Mouse (Mus musculus): ENCODE measurements around the gene Brix1. TPM values are rescaled to one million over a fixed set of nuclear protein-coding genes. Genes with fewer than 3 reads are reported as not detected.

The Brix1 gene
- total and polyA plus RNA-seq, 3 experiments = 66.6 to 319 (median 72.9) TPM

DNA sequence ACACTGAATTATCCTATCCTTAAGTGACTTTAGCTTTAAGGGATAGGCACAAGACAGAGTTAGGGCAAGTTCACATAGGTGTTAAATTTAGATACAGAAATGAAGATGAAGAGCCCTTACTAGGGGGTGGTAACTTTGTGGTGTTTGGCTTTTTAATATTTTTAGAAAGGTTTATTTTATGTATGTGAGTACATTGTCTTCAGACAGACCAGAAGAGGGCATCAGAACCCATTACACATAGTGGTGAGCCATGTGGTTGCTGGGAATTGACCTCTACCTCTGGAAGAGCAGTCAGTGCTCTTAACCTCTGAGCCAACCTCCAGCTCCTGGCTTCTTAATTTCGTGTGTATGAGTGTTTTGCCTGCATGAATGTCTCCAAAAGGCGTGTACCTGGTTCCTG is 1.5 kb upstream of the Brix1 start (continued):
- no peak for TF ChIP-seq MAZ (IDR thresholded peaks at IDR 0.05; ENCODE audit: low read depth, low read length)
- no peak for TF ChIP-seq ZNF384 (IDR thresholded peaks at IDR 0.05; ENCODE audit: low read depth, low read length)
- no peak for TF ChIP-seq E2F4 (IDR thresholded peaks at IDR 0.05; ENCODE audit: borderline replicate concordance, low read depth, low read length)
- TF ChIP-seq USF2 (IDR thresholded peaks at IDR 0.05; ENCODE audit: borderline replicate concordance in 1 of 2, insufficient read depth in 1 of 2, low read depth in 1 of 2, low read length in 2 of 2) = no peak
- no peak for TF ChIP-seq GABPA (IDR thresholded peaks at IDR 0.05; ENCODE audit: low read depth, low read length)
- TF ChIP-seq JUND (IDR thresholded peaks at IDR 0.05; ENCODE audit: low read depth, low read length) = no peak
- TF ChIP-seq SIN3A (IDR thresholded peaks at IDR 0.05; ENCODE audit: low read length) = peak; percentile 60; the same call in 1 of the 2 replicates
- no peak for TF ChIP-seq MEF2A (IDR thresholded peaks at IDR 0.05; ENCODE audit: extremely low read depth, insufficient replicate concordance, low read depth, low read length, poor library complexity, severe bottlenecking)
- no peak for TF ChIP-seq CHD1 (IDR thresholded peaks at IDR 0.05; ENCODE audit: low read depth, low read length)
- TF ChIP-seq USF1 (IDR thresholded peaks at IDR 0.05; ENCODE audit: low read depth, low read length) = no peak
- no peak for TF ChIP-seq POLR2AphosphoS2 (IDR thresholded peaks at IDR 0.05; ENCODE audit: low read length)

- Histone ChIP-seq H3K4me3 (ENCODE audit: control insufficient read depth in 1 of 2, insufficient read depth in 1 of 2, low read depth in 2 of 2, low read length in 2 of 2) (peak overlapping the region; percentile 85 to 93), H3K27ac (ENCODE audit: control insufficient read depth, low read depth, low read length) (peak overlapping the region; percentile 72), H3K36me3 (ENCODE audit: control insufficient read depth in 1 of 2, insufficient read depth in 2 of 2, low read length in 2 of 2) (peaks cover 22 to 32% of the 10 kb centered on the region in 2 experiments), H3K79me2 (ENCODE audit: control insufficient read depth, insufficient read depth, low read length, poor library complexity) (peaks cover 58% of the 10 kb centered on the region), H3K27me3 (ENCODE audit: control insufficient read depth in 1 of 2, insufficient read depth in 2 of 2, low read length in 2 of 2) (no peaks in the 10 kb centered on the region), H3K9ac (ENCODE audit: control insufficient read depth, low read depth, low read length, poor library complexity, severe bottlenecking) (peak overlapping the region; percentile 83), H3K4me1 (ENCODE audit: control insufficient read depth in 1 of 2, insufficient read depth in 2 of 2, low read length in 2 of 2) (peaks cover 8 to 9% of the 10 kb centered on the region in 2 experiments; a peak in 3 of 4 replicates), H3K9me3 (replicated peaks; ENCODE audit: insufficient read depth, low read length) (no peaks in the 10 kb centered on the region)
- no peak for DNase-seq (ENCODE audit: low read depth, low spot score)
- TF ChIP-seq MXI1 (IDR thresholded peaks at IDR 0.05; ENCODE audit: low read depth, low read length) = peak; percentile 92
- TF ChIP-seq TCF12 (IDR thresholded peaks at IDR 0.05; ENCODE audit: low read depth, low read length) = 0 out of 2 replicates have a peak, but pooled peaks have one; percentile 16
- TF ChIP-seq MAZ (IDR thresholded peaks at IDR 0.05; ENCODE audit: low read depth, low read length) = no peak
- peak; percentile 4; the same call in 1 of the 2 replicates for TF ChIP-seq ETS1 (IDR thresholded peaks at IDR 0.05; ENCODE audit: low read depth, low read length)
- TF ChIP-seq MYC (IDR thresholded peaks at IDR 0.05; ENCODE audit: low read depth, low read length) = peak; percentile 96
- TF ChIP-seq MAX (IDR thresholded peaks at IDR 0.05; ENCODE audit: low read length) = peak; percentile 90
- no peak for TF ChIP-seq NRF1 (IDR thresholded peaks at IDR 0.05; ENCODE audit: insufficient read depth, low read depth, low read length, poor library complexity, severe bottlenecking)
- TF ChIP-seq RCOR1 (IDR thresholded peaks at IDR 0.05; ENCODE audit: low read depth, low read length) = no peak
- TF ChIP-seq NELFE (IDR thresholded peaks at IDR 0.05; ENCODE audit: low read depth, low read length) = no peak
Observed at GRCm38 (mm10) chr15:10486365-10486839, 655 bp upstream of the Brix1 start.

All from MEL (cell line).